Mouse (Mus musculus): ENCODE data around the gene Tbx21. TPM values are rescaled to one million over a fixed set of nuclear protein-coding genes. Genes with fewer than 3 reads are reported as not detected.

The Tbx21 gene
- polyA plus RNA-seq, 1 experiment from 2014 or later: 0.21 TPM

DNA sequence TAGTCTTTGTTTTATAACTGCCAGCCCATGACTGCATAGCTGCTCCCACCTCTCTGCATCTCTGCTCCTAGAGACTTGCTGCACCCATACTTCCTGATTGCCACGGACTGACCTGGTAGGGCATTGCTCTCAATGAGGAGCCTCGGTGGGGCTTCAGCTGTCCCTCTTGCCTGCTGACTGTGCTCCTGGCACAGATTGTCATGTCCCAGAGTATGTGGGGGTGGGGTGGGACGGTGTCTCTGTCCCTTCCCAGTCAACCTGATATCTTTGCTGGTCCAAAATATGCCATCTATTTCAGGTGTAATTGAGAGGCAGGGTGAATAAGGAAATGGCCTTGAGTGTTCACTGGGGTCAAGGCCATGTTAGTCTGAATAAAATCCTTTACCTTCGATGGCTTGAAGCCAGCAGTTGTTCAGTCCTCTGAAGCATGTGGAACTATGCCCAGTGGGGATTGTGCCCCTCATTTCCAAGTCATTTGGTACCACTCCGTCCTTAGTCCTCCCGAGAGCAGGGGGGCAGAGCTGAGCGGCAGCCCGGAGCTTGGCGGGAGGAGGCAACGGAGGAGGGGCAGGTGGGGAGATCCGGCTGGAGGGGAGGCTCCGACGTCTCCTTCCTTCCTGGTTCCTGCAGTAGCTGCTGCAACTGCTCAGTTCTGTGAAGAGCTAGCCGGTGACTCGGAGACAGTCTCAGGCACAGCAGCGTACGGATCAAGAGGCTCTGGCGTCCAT is 64.8 kb downstream of the Tbx21 start, which contains the start of gene Osbpl7:
Gene Osbpl7 (plus strand): TSS at position 413 of the 728 bp plus-strand sequence.
- DNase-seq (ENCODE audit: low spot score): peak; percentile 84
- H3K27ac ChIP-seq (ENCODE audit: low read depth, low read length): no peak within 1 kb of the TSS; the same call in 1 of the 2 replicates
- peaks cover 11% of the 10 kb centered on the region for H3K4me1 ChIP-seq (replicated peaks; ENCODE audit: control insufficient read depth, insufficient read depth, low read length)
- H3K4me2 ChIP-seq (ENCODE audit: low read depth, low read length, severe bottlenecking): peak within 1 kb of the TSS; percentile 89
- peak within 1 kb of the TSS; percentile 64 for H3K9ac ChIP-seq (ENCODE audit: low read length)
- no peaks in the 10 kb centered on the region for H3K9me3 ChIP-seq (ENCODE audit: control insufficient read depth, low read length)
- ATAC-seq (replicated peaks; ENCODE audit: low FRiP score): peak; percentile 60
- H3K4me3 ChIP-seq (ENCODE audit: low read depth, low read length): peak within 1 kb of the TSS; percentile 56
- peaks cover 2% of the 10 kb centered on the region; the same call in 1 of the 2 replicates for H3K36me3 ChIP-seq (ENCODE audit: control insufficient read depth, insufficient read depth, low read length)
- no peaks in the 10 kb centered on the region for H3K27me3 ChIP-seq (ENCODE audit: control insufficient read depth, insufficient read depth, low read length)
- WGBS: 9% methylated on average over 18 of the region's 18 CpGs

DNA sequence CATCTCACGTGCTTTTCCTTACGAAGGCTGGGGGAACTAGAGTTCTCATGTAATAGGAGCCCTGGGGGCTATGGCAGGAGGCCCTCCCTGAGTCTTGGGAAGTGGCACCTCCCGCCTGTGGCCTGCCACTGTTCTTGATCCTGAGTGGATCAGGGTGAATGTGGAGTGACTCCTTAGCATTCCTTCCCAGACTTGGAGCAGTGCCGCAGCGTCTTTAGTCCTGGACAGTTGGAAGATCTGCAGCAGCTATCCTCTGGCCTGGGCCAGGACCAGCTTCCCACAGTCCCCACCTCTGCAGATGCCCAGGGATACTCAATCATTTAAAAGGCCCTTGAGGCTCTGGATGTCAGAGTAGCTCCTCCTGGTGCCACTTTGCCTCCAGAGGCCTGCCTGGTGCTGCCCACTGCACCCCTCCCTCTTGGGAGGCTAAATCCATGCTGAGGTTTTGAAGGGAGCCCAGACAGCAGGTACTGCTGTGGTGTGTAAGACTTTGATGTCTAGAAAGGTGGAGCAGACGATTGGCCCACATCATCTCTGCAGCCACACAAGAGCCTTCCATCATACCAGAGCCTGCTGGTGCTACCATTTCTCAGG is 65.5 kb downstream of the Tbx21 start:
- no peaks in the 10 kb centered on the region for H3K9me3 ChIP-seq (ENCODE audit: control insufficient read depth, low read length)

DNA sequence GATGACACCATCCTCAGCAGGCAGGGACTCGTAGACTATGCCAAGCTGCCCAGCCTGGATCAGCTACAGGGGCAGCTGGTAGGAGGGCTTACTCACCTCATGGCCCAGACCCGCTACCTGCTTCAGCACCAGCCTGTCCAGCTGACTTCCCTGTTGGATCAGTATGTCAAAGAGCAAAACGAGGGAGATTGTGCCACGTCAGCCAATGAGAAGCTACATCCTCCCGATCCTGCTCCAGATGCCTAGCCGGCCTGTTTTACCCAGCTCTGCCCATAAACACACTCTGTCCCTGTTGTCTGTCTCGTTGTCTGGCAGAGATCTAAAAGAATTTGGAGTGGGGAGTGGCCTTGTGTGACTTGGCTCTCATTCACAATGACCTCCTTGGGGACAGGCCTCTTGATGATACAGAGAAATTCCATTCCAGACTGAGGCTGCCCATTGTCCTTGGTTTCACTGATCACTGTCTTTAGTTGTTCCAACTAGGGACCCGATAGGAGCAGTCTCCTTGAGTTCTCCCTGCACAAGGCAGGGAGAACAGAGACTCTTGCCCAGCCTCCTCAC is 67.0 kb downstream of the Tbx21 start:
- Histone ChIP-seq H3K27me3 (ENCODE audit: control insufficient read depth, insufficient read depth, low read length) (no peaks in the 10 kb centered on the region), H3K9ac (ENCODE audit: low read length) (no peak overlapping the region), H3K27ac (ENCODE audit: low read depth, low read length) (no peak overlapping the region), H3K4me2 (ENCODE audit: low read depth, low read length, severe bottlenecking) (no peak overlapping the region), H3K9me3 (ENCODE audit: control insufficient read depth, low read length) (no peaks in the 10 kb centered on the region), H3K36me3 (ENCODE audit: control insufficient read depth, insufficient read depth, low read length) (no peaks in the 10 kb centered on the region; the same call in 1 of the 2 replicates), H3K4me1 (replicated peaks; ENCODE audit: control insufficient read depth, insufficient read depth, low read length) (peaks cover 11% of the 10 kb centered on the region), H3K4me3 (ENCODE audit: low read depth, low read length) (no peak overlapping the region)
- 90% methylated on average over 8 of the region's 8 CpGs for WGBS
- ATAC-seq (replicated peaks; ENCODE audit: low FRiP score) (no peak), DNase-seq (ENCODE audit: low spot score) (no peak)

More for the DNA sequence above, 65.5 kb downstream of the Tbx21 start:
- ATAC-seq (replicated peaks; ENCODE audit: low FRiP score) (no peak), DNase-seq (ENCODE audit: low spot score) (no peak)
- Histone ChIP-seq H3K27me3 (ENCODE audit: control insufficient read depth, insufficient read depth, low read length) (no peaks in the 10 kb centered on the region), H3K4me3 (ENCODE audit: low read depth, low read length) (no peak overlapping the region), H3K4me2 (ENCODE audit: low read depth, low read length, severe bottlenecking) (no peak overlapping the region), H3K4me1 (replicated peaks; ENCODE audit: control insufficient read depth, insufficient read depth, low read length) (peaks cover 11% of the 10 kb centered on the region), H3K36me3 (ENCODE audit: control insufficient read depth, insufficient read depth, low read length) (no peaks in the 10 kb centered on the region; the same call in 1 of the 2 replicates), H3K9ac (ENCODE audit: low read length) (no peak overlapping the region), H3K27ac (ENCODE audit: low read depth, low read length) (no peak overlapping the region; the same call in 1 of the 2 replicates)
- 79% methylated on average over 6 of the region's 6 CpGs for WGBS

Small RNA genes within 50 kb of the gene (microRNA-seq; reads per million reads assigned to microRNA genes)
- not detected for gene Mir7235 (ENCODE audit: insufficient number of aligned reads)
- not detected for gene Mir8103 (ENCODE audit: insufficient number of aligned reads)

Other genes with a start within 250 kb of the Tbx21 start
- gene Cdk5rap3, start 198.8 kb downstream of the Tbx21 start, polyA plus RNA-seq (2014; fragmentation: Nextera tagmentation; extraction: Ambion mirVana): 83.4 and 94.0 TPM in 2 replicates
- gene Prr15l, start 187.2 kb downstream of the Tbx21 start, polyA plus RNA-seq (2014; fragmentation: Nextera tagmentation; extraction: Ambion mirVana): 0.25 and 0.29 TPM in 2 replicates
- gene Pnpo, start 171.3 kb downstream of the Tbx21 start, polyA plus RNA-seq (2014; fragmentation: Nextera tagmentation; extraction: Ambion mirVana): 24.8 and 28.8 TPM in 2 replicates
- 30.9 and 31.0 TPM in 2 replicates for gene Sp2, start 132.4 kb downstream of the Tbx21 start, polyA plus RNA-seq (2014; fragmentation: Nextera tagmentation; extraction: Ambion mirVana)
- gene Sp6, start 101.9 kb downstream of the Tbx21 start, polyA plus RNA-seq (2014; fragmentation: Nextera tagmentation; extraction: Ambion mirVana): 0.17 TPM in 1 of 2 replicates, not detected in the other
- 31.2 and 31.6 TPM in 2 replicates for gene Scrn2, start 85.4 kb downstream of the Tbx21 start, polyA plus RNA-seq (2014; fragmentation: Nextera tagmentation; extraction: Ambion mirVana)
- gene Lrrc46, start 73.9 kb downstream of the Tbx21 start, polyA plus RNA-seq (2014; fragmentation: Nextera tagmentation; extraction: Ambion mirVana): 3.8 and 4.2 TPM in 2 replicates
- gene Mrpl10, start 73.8 kb downstream of the Tbx21 start, polyA plus RNA-seq (2014; fragmentation: Nextera tagmentation; extraction: Ambion mirVana): 76.4 and 76.6 TPM in 2 replicates
- gene Osbpl7, start 64.7 kb downstream of the Tbx21 start, polyA plus RNA-seq (2014; fragmentation: Nextera tagmentation; extraction: Ambion mirVana): 6.7 and 7.7 TPM in 2 replicates
- 5.4 and 6.7 TPM in 2 replicates for gene Tbkbp1, start 36.2 kb upstream of the Tbx21 start, polyA plus RNA-seq (2014; fragmentation: Nextera tagmentation; extraction: Ambion mirVana)
- gene Kpnb1, start 72.5 kb upstream of the Tbx21 start, polyA plus RNA-seq (2014; fragmentation: Nextera tagmentation; extraction: Ambion mirVana): 114 TPM in 2 replicates
- 108 and 122 TPM in 2 replicates for gene Npepps, start 165.3 kb upstream of the Tbx21 start, polyA plus RNA-seq (2014; fragmentation: Nextera tagmentation; extraction: Ambion mirVana)
- 55.9 and 59.9 TPM in 2 replicates for gene Mrpl45, start 200.4 kb upstream of the Tbx21 start, polyA plus RNA-seq (2014; fragmentation: Nextera tagmentation; extraction: Ambion mirVana)
- 0.03 TPM in 2 replicates for gene Gpr179, start 236.7 kb upstream of the Tbx21 start, polyA plus RNA-seq (2014; fragmentation: Nextera tagmentation; extraction: Ambion mirVana)
- gene Socs7, start 247.2 kb upstream of the Tbx21 start, polyA plus RNA-seq (2014; fragmentation: Nextera tagmentation; extraction: Ambion mirVana): 4.3 and 4.5 TPM in 2 replicates

Measured in forebrain, embryonic 11.5 days (tissue).